Mouse (Mus musculus) stomach, postnatal 0 days (tissue): ENCODE data around the gene Fam174a. TPM values are rescaled to one million over a fixed set of nuclear protein-coding genes. Genes with fewer than 3 reads are reported as not detected.

ENCODE experiments used
- ATAC-seq: fragments of 200-750 bp; cut with Nextera tagmentation; 2 replicates; pipeline ENCODE4 v1.8.0; 2017; ENCODE audit not compliant: low FRiP score, low TSS enrichment
- DNase-seq: peaks from one replicate; pipeline ENCODE4 v3.0.0-alpha.2; 2016; ENCODE audit warnings: low spot score
- H3K27ac ChIP-seq: fragments of 300-500 bp; sonication (generic); replicated peaks from 2 replicates; pipeline ENCODE4 v1.5.1; 2014; ENCODE audit warnings: mild to moderate bottlenecking, control low read depth
- H3K27me3 ChIP-seq: fragments of 300-500 bp; sonication (generic); 2 replicates; pipeline ENCODE4 v1.6.1; 2014; ENCODE audit warnings: low read length; ENCODE audit not compliant: control insufficient read depth, insufficient read depth
- H3K36me3 ChIP-seq: fragments of 300-500 bp; sonication (generic); 2 replicates; pipeline ENCODE4 v1.6.1; 2014; ENCODE audit warnings: low read length, mixed read lengths; ENCODE audit not compliant: control insufficient read depth, insufficient read depth
- H3K4me1 ChIP-seq: fragments of 300-500 bp; sonication (generic); replicated peaks from 2 replicates; pipeline ENCODE4 v1.6.1; 2014; ENCODE audit warnings: antibody characterized with exemption; ENCODE audit not compliant: control insufficient read depth, insufficient read depth
- H3K4me2 ChIP-seq: fragments of 300-500 bp; sonication (generic); replicated peaks from 2 replicates; pipeline ENCODE4 v1.6.1; 2014; ENCODE audit warnings: low read depth, mild to moderate bottlenecking, control low read depth, moderate library complexity
- H3K4me3 ChIP-seq: fragments of 300-500 bp; sonication (generic); 2 replicates; pipeline ENCODE4 v1.5.1; 2014; ENCODE audit warnings: low read depth, low read length, control low read depth
- H3K9ac ChIP-seq: fragments of 300-500 bp; sonication (generic); 2 replicates; pipeline ENCODE4 v1.6.1; 2014; ENCODE audit warnings: mild to moderate bottlenecking, low read length, control low read depth, mixed read lengths
- H3K9me3 ChIP-seq: fragments of 300-500 bp; sonication (generic); 2 replicates; pipeline ENCODE4 v1.6.1; 2016; ENCODE audit warnings: low read length; ENCODE audit not compliant: control insufficient read depth
- CTCF ChIP-seq: IDR thresholded peaks from 2 replicates; pipeline ENCODE4 v1.5.1; 2016; ENCODE audit warnings: antibody characterized with exemption, low read depth, mild to moderate bottlenecking, moderate library complexity
- EP300 ChIP-seq: optimal IDR thresholded peaks from 2 replicates; pipeline ENCODE3; 2016; ENCODE audit warnings: antibody characterized with exemption
- WGBS: fragments of 180-500 bp; shearing (Covaris S2); extraction: QIAGEN DNeasy Blood & Tissue Kit; methylation state at CpG from one replicate; pipeline ENCODE4 v1.1.7; 2014; 5-methylcytosine and 5-hydroxymethylcytosine counted together
- polyA plus RNA-seq: library from polyadenylated mRNA; unstranded; fragments of >200 nt; fragmentation: Nextera tagmentation; extraction: Ambion mirVana; gene quantifications from 2 replicates; pipeline ENCODE4 v1.2.1, GENCODE M21; 2015

Gene Fam174a
- polyA plus RNA-seq, 1 experiment from 2014 or later, result 32.3 TPM

DNA sequence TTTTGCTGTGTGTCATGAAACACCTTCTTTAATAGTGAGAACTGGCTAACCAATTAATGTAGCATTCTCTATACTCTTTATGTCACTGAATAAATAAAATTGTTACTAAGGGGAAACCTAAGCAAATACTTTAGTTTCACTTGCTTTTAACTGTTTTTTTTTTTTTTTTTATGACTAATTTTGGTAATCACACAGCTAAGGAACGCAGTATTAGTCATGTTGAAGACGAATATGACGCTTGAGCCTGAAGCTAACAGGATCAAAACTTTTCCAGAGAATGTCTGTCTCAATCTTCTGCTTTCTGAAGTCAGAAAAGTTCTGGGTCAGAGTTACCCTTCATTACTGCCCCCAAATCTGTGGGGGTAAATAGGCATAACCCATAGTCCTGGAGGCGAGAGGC, 54.3 kb downstream of the Fam174a start:
- DNase-seq (no peak), ATAC-seq (no peak)
- H3K4me3 ChIP-seq, result no peak overlapping the region
- TF ChIP-seq EP300 (no peak), CTCF (no peak)
- H3K36me3 ChIP-seq, result no peaks in the 10 kb centered on the region
- 85% methylated on average over 4 of the region's 4 CpGs for WGBS
- H3K9ac ChIP-seq, result no peak overlapping the region
- H3K4me2 ChIP-seq, result no peak overlapping the region
- no peaks in the 10 kb centered on the region for H3K9me3 ChIP-seq
- no peak overlapping the region for H3K27ac ChIP-seq
- H3K4me1 ChIP-seq, result no peaks in the 10 kb centered on the region
- no peaks in the 10 kb centered on the region for H3K27me3 ChIP-seq

DNA sequence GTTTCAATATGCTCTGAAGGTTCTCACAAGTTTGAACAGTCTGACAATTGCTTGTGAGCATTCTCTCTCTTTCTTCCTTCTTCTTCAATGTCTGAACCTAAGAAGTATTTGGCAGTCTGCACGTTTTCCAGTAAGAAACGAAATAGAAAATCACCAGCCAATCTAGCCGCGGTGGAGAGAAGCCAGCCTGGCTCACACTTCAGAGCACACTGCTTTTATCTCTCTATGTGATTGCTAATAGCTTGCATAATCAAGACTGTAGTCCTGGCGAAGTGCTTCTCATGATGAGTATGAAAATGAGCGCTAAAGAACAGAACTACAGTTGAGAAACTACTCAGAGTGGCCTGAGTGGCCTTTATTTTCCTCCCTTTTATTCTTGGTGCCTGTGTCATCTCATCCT, 62.0 kb downstream of the Fam174a start:
- H3K27me3 ChIP-seq, result no peaks in the 10 kb centered on the region
- no peaks in the 10 kb centered on the region for H3K36me3 ChIP-seq
- H3K27ac ChIP-seq, result no peak overlapping the region
- H3K4me2 ChIP-seq, result no peak overlapping the region
- 60% methylated on average over 6 of the region's 6 CpGs for WGBS
- H3K9me3 ChIP-seq, result no peaks in the 10 kb centered on the region
- TF ChIP-seq EP300 (no peak), CTCF (no peak)
- no peak for DNase-seq
- no peak overlapping the region for H3K9ac ChIP-seq
- ATAC-seq, result no peak
- H3K4me3 ChIP-seq, result no peak overlapping the region
- H3K4me1 ChIP-seq, result no peaks in the 10 kb centered on the region

DNA sequence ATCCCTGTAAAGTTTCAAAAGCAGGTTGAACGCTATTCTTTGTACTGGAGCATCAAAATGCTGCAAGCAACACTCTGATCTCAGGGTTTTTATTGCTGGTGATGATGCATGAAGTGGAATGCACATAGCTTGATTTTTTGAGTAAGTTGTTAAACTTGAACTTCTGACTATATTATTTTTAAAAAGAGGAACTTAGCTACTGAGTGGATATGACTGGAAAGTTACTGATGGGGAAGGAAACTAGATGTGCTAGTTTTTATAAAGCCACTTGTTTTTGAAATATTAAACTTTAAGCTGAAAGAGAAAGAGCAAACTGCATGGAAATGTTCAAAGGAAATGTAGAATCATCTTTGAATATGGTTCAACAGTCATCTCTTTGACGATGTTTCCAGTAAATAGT, 67.6 kb downstream of the Fam174a start:
- WGBS, result 78% methylated on average over 2 of the region's 2 CpGs

More for the DNA sequence above, 67.6 kb downstream of the Fam174a start:
- H3K9me3 ChIP-seq, result no peaks in the 10 kb centered on the region
- H3K4me2 ChIP-seq, result no peak overlapping the region
- no peak for DNase-seq
- no peak for TF ChIP-seq CTCF
- TF ChIP-seq EP300, result no peak
- no peaks in the 10 kb centered on the region for H3K27me3 ChIP-seq
- H3K9ac ChIP-seq, result no peak overlapping the region
- no peaks in the 10 kb centered on the region for H3K4me1 ChIP-seq
- H3K4me3 ChIP-seq, result no peak overlapping the region
- no peak overlapping the region for H3K27ac ChIP-seq
- no peaks in the 10 kb centered on the region for H3K36me3 ChIP-seq
- ATAC-seq, result no peak
